Mouse (Mus musculus): ENCODE measurements around the gene Plekhn1.

Plekhn1 gene

GRCm38 (mm10) chr4:156184291-156184954, 50.2 kb downstream of the Plekhn1 start:
- DNase-seq (ENCODE audit: low spot score) = no peak

GRCm38 (mm10) chr4:156183747-156184146, 50.9 kb downstream of the Plekhn1 start:
- no peak for DNase-seq (ENCODE audit: low spot score)

DNA sequence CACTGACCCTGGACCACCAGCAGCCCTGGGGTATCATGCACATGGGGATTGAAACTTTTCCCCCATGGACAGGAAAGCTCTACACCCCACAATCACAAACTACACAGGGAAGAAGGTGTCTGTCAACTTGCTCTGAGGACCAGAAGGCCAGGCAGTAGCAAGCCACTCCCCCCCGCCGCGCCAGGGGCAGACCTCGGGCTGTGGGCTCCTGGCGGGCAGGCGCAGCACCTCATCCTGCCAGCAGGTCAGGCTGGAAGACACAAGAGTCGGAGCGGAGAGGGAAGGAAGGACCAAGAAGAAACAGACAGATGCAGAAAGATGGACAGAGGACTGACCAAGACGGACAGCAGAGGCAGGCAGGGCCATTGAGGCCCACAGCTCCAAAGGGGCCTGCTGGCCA, 57.0 kb downstream of the Plekhn1 start:
- DNase-seq (ENCODE audit: low spot score) = no peak

DNA sequence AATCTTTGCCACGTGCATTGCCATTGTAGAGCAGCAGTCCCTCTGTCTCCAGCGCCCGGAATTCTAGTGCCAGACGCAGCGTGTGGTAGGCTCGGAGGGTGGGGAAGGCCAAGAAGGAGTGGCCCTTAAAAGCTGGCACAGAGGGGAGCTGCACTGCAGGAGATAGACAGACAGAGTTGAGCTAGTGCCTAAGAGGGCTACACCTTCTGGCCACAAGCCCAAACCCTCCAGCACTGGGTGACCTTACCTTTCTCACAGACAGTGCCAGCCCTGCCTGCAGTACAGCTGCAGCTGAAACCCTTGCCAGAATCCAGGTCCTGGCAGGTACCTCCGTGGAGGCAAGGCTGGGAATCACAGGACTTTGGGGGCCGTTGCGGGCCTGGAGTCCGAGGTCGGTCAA, 62.8 kb downstream of the Plekhn1 start:
- no peak for DNase-seq (ENCODE audit: low spot score)
